Mouse (Mus musculus): Measurements from ENCODE around the gene St5.

St5 gene

DNA sequence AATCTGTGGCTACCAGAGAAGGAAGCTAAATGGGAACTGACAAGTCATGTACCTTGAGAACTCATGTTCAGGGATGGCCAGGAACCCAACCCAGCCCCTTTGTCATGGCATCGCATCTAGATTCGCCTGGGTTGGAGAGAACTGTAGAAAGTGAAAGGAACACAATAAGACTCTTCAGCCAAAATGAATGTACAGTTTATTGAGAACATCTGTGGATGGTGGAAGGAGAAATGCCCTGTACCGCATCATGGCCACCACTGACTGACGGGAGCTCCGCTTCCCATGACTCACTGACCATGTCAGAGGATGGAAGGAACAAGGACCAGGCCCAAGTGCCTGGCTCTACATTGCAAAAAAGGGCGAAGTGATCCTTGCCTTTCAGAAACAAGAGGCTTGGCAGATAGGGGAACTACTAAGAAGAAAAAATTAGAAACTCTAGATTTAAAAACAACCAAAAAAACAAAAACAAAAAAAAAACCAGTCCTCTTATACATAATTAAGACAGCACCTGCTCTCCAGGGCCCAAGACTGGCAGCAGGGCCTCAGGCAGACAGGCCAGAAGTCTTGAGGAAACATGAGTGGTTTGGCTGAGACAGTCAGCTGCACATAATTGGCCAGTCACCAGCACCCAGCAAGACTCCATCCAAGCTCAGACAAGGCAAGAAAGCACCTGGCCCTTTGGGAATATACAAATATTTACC lies 179.5 kb downstream of the St5 start:
- DNase-seq: no peak

DNA sequence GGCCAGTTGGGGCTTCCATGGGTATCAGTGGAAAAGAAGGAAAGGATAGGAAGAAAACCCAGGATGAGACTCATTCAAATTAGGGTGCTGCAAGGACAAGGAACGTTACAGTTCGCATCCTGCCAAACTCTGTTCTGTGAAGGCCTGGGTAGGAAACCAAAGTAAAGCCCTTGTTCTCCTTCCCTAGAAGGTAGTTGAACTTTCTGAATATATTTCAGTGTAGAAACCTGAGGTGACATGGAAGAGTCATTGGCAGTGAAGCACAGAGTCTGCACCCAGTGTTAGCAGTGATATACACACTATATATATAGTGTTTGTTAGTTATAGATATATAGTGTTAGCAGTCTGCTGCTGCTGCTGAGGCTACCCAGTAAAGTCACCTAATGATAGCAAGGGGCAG lies 180.1 kb downstream of the St5 start:
- no peak for DNase-seq

DNA sequence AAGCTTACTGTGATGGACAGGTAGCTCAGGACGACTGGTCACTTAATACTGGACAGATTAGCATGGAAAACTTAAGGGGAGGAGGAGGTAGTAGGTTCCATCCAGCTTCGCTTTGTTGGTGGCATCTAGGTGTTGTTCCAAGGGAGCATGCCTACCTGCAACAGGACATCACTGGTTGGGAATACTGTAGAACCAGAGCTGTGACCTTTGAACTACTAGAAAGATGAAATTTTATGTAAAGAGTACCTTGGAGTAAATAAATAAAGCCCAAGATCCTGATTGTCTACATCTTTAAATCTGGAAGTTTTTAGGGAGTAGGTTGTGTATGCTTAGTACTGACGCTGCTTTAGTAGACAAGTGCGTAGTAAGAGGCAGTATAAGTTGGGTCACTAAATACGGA lies 181.3 kb downstream of the St5 start:
- DNase-seq: no peak

DNA sequence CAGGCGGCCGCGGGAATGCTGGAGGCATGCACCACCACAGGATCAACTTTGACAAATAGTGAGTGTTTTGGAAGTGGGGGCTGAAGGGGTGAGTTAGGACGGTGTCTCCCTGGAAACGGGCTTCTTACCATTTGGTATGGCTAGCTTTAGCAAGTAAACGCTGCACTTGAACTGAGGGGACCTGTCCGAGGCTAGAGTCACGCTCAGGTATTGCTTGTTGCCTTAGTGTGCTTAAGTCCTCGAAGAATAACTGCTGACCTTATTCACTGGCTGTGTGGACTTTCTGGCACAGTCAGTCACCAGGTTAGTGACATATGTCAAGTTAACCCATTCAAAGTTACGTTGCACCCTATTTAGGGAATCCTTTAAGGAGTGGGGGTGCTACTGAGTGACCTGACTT lies 183.5 kb downstream of the St5 start:
- no peak for DNase-seq

DNA sequence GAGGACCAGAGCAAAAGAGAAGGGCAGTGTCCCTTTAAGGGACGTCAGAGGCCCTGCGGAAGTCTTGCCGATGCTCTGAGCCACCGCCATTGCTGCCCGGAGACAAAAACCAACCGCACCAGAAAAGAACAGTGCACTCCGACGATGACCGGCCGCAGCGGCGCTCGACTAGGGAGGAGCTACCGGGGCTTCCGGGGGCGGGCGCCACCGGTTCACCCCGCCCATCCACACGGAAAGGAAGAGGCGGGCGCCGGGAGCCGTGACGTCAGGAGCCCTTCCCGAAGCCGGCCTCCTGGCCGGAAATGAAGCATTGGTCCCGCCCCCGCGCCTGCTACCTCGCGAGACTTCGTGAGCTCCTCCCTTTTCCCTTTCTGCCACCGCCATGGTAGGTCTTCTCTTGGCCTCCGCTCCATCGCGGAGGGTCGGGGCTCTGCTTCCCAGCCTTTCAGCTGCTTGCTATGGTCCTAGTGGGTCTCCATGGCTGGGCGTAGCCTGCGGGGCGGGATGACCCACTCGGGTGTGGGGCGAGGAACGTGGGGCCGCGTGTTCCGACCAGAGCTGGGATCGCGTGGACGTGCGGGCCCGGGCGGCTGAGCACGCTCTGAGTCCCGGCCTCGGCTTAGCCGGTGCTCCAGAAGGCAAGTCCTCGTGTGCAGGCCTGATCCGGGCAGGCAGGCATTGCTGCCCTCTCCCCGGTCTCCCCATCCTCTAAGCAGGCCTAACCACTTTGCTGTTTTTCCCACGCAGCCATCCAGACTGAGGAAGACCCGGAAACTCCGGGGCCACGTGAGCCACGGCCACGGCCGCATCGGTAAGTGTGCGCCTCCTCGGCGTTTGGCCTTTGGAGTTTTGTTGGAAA lies 184.3 kb downstream of the St5 start, which contains the start of gene Rpl27a:
Rpl27a (plus strand) TSS at position 310 of the 859 bp plus-strand sequence.
- peak; percentile 99 for DNase-seq

DNA sequence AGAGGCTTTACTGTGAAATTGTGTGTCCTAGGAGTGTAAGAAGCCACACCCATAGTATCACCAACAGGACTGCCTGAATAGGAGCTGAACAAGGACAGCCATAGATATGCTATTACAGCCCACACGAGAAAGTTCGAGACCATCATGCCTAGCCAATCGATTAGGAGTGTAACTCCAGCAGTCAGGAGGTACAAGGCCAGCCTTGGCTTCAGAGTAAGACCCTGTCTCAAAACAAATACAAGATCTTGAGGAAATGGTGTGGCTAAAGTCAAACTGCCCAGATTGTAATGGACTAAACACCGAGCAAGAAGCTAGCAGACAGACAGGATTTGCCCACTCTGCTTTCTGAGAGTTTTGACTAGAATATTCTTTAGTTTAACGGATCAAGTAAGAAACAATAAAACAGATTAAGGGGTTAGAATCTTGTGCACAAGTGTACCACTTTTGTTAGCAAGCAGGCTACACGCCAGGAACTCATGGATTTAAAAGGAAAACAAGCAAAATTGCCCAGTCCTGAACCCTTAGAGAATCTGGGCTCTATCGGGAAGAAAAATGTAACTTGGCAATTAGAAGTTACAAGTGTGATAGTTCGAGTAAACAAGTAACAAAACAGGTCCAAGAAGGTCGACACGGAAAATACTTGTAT lies 185.2 kb downstream of the St5 start:
- no peak for DNase-seq

DNA sequence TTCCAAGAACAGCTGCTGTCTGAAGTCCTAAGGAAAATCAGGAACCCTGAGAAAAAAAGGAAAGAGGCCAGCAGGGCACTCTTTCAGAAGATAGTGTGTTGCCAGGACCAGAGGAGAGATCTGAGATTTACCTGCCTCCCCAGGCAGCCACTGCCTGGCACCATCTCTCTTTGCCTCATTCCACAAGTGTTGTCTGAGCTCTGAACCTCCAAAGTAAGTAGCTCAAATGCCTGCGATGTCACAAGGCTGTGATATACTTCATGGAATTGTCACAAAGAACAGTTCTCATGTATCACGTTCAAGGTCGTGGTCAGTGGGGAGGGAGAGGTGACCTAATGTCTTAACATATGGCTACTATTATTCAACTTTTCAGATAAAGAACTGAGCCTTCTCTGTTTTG lies 186.9 kb downstream of the St5 start:
- no peak for DNase-seq

DNA sequence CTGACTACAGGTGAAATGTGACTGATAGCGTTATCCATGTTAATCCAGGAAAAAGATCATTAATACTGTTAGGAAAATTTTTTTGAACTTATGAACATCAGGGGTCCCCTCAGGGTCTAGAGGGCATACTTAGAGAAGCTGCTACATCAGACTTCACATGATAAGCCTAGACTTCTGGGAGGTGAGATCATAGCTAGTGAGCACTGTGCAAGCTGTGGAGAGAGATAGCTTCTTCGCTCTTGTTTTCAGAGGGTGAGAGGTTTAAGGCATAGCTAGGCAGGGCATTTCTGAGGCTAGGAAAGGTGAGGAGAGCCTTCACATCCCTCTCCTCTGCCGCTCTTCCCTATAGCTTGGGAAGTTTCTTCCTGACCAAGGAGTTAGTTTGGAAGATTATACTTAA lies 191.6 kb downstream of the St5 start:
- no peak for DNase-seq

DNA sequence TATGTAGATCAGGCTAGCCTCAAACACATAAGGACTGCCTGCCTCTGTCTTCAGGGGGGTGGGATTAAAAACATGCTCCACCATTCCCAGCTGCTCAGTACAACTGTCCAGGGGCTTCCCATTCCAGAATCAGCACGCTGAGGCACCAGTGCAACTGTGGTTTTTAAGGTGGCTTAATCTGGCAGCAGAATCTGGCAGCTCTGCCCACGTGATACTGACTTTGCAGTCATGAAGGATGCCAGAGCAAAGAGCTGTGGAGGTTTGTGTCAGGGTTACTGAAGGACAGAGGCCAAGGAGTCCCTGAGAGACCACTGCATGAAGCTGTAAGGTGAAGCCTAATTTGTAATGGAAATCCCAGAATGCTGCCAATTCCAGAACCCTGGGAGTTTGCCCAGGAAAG lies 192.6 kb downstream of the St5 start:
- no peak for DNase-seq

DNA sequence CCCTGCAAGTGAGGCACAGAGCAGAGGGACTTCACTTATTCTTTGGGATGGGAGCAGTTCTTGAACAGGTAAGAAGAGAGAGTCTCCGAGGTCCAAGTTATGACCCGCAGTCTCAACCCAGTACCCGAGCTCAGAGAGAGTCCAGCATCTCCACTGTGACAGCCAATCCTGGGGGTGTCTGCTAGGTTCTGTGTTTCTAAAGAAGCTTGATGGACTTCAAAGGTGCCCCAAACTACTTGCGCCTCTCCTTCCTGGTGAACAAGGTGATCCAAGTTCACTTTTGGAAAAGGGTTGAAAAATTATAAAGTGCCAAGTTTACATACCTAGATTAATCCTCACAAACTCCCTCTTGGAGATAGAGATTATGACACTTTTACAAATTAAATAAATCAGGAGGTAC lies 195.4 kb downstream of the St5 start, which contains the start of gene Trim66:
Trim66 (minus strand) TSS at position 101 of the 400 bp plus-strand sequence.
- no peak for DNase-seq

DNA sequence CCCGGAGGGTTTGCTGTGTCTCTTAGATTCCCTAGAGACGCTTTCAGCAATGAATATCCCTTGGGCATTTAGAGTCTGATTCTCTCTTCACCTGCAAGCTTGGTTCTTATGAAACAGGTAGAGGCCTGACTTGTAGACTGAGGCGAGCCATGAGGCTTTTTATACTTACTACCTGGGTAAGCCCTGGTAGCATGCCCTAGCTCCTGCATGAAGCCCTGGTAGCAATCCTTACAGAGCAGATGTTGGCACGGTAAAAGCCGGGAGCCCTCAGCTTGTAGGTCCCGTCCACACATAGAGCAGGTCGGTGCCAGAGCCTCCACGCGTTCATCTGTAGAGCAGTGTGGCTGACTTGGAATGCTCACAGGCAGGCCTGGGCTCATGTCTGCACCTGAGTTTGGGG lies 195.8 kb downstream of the St5 start:
- DNase-seq: no peak

DNA sequence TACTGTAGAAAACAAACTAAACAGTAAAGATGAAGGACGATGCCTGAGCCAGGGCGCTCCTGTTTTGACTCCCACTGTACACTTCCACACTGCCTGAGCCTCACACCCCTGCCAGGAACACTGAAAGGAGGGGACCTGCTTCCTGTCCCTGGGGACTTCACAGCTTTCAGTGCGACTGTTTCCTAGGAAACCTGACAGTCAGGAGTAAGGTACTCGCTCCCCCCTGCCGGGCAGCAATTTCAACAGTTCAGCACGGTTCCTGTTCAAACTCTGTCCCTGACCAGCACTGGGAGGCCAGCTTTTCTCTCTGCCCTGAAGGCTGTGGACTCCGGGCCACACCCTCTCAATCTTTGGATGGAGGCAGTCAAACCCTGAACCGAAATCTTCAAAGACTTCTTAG lies 196.3 kb downstream of the St5 start:
- DNase-seq: peak; percentile 44

DNA sequence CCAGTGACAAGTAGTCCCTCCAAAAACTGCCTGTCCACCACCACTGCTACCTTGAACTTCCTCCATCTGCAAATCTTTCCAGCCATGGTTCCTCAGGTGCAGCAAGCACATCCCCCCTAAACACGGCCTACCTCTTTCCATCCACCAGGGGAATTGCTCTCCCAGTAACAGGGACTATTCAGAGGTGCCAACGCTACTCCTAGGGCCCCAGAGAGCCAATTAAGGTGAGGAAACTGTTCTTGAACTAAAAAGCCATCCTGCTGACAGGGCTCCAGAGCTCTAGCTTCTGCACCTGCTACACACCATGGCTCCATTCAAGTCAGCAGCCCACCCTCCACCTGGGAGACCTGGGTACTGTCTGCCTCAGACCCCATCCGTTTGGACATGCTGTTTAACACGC lies 205.9 kb downstream of the St5 start:
- DNase-seq: no peak

DNA sequence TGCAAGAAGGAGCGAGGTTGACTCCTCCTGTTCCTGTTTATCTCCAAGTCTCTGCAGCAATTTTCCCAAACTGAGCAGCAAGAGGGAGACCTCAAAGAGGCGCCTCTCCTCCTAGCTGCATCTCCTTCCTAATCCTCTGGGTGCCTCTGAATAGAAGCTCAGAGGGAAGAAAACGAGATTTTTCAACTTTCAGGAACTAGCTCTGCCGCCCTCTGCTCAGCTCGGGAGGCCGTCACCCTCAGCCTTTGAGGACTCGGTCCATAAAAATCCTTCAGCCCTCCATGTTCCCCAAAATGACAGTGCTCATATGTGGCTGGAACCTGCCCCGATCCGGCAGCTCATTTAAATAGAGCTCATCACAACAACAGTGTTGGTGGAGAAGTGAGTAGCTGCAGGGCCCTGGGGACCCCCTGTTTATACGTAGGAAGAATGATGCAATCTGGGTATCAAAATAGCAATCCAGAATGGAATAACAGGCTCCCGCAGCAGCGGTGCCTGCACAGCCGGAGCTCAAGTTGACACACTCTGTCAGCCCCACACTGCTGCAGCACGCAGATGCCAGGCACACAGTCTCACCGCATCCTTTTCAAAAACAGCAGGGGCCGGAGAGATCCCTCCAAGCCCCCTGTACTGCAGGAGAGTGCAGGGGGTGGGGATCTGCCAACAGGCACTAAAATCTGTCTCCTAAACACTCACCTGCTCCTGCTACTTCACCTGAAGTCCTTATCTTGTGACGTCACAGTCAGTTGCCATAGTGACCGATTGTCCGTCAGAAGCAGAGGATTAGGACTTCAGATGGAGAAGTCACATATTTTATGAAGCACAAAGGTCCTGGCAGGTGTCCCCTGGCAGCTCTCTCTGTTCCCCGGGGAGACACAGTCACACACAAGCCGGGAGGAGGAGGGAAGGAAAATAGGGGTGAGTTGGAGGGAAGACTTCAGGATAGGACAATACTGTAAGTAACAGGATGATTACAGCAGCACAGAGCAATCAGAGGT lies 209.8 kb downstream of the St5 start:
- DNase-seq: peak; percentile 63

DNA sequence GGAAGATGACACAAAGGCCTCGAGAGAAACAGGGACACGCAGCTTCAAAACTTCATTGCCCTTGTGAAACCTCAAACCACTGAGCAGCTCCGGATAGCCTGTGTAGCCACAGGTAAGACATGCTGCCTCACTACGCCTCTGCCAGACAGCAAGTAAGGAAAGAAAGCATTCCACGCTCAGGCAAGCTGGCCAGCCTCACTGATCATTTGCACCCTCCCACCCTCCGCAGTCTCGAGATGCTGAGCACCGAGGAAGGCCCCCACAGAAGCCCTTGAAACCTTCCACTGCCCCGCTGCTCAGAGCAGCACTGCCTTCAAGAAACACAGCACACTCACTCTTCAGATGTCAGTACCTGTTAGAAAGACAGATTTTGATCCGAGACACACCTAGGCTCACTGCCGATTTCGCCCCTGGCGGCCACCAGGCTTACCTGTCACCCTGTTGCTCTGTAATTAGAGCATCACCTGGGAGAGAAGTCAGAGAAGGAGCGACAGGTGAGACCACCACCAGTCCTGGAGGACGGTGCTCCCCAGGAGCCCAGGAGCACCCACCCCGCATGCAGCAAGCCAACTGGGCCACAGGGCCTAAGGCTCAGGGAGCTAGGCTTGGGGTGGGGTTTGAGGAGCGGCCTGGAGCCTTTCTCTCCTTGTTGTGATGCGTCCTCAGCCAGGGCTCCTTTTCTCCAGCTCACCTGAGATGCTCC lies 210.6 kb downstream of the St5 start:
- DNase-seq: no peak

DNA sequence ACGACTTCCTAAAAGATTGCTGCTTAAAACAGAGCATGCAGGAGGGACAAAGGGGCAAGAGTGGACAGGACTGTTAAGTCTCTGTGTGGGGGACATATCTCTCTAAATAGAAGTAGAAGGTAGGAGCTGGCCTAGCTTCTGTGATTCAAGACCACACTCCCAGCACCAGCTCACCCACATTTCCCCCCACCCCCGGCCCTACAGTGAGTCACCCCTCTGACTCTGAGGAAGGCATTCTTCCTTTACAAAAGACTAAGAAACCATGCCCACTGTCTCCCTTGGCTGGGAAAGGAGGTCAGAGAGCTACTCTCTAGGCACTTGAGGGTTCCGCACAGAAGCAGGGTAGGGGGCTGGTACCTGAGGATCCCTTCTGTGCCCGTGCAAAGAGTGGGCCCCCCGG lies 219.2 kb downstream of the St5 start:
- DNase-seq: no peak

DNA sequence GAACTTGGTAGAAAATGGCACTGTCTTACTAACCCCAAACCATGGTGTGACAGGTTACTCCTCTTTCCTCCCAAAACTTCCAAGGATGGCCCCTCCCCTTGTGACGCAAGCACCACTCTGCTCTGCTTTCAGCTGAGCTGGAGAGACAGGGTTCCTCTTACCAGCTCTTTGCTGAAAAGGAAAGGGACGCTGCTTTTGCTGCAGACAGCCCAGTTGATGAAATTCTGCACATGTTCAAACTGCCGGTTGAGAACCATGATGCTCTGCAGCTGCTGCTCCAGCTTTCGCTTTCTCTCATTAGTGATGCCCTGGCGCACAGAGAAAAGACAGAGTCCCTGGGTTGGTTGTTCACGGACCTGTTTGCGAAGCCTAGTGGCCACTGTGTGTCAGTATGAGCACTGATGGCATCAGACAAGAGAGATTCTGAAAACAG lies 222.6 kb downstream of the St5 start:
- DNase-seq: peak; percentile 88

DNA sequence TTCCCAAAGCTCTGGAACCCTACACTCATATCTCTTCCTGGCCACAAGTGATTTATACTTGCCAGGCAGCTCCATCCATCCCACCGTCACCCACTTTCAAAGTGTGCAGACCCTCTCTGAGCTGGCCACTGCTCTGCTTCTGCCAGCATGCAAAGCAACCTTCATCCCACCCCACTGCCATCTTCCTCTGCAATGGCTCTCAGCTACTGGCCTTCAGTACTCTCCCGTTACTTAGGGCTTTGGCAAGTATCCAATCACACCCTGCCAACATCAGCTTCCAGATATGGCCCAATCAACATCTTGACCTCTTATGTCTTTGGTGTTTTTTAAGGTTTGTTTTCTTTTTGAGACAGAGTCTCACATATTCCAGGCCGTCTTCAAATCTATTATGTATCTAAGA lies 225.5 kb downstream of the St5 start:
- DNase-seq: no peak

Measured in retina, postnatal 1 day (tissue).